Mouse (Mus musculus): Measurements from ENCODE around the gene Arhgef5. TPM values are rescaled to one million over a fixed set of nuclear protein-coding genes. Genes with fewer than 3 reads are reported as not detected.
A peak's percentile ranks its signal among the peaks of the same experiment; 100 is the strongest.
"Not testable (repeated sequence)": the region's sequence is repeated elsewhere in the genome, so short reads cannot be mapped to it uniquely, and the experiment has no call there.

The Arhgef5 gene
- 2.4 and 2.8 TPM in 2 replicates for polyA plus RNA-seq (2012; rRNA removed)

GRCm38 (mm10) chr6:43265363-43266041 is at the start of gene Arhgef5:
Gene Arhgef5 (plus strand): TSS chr6:43265582.
- Histone ChIP-seq H3K4me3 (ENCODE audit: insufficient read depth, low read length) (peak within 1 kb of the TSS; percentile 16), H3K27ac (ENCODE audit: insufficient read depth, low read length) (no peak within 1 kb of the TSS), H3K4me1 (ENCODE audit: control insufficient read depth, insufficient read depth, low read length) (no peaks in the 10 kb centered on the region)
- TF ChIP-seq CTCF (IDR thresholded peaks at IDR 0.05; ENCODE audit: extremely low read depth, insufficient read depth, low read length): no peak
- TF ChIP-seq POLR2A (IDR thresholded peaks at IDR 0.05; ENCODE audit: extremely low read depth, insufficient read depth, low read length): no peak

- not testable (repeated sequence) for H3K27ac ChIP-seq (ENCODE audit: insufficient read depth, low read length); H3K4me1 ChIP-seq (ENCODE audit: control insufficient read depth, insufficient read depth, low read length)
Observed at GRCm38 (mm10) chr6:43231255-43231654, 34.1 kb upstream of the Arhgef5 start, which contains the start of gene Olfr47. Gene Olfr47 (plus strand): TSS chr6:43231529.

GRCm38 (mm10) chr6:43242061-43242460 is 23.3 kb upstream of the Arhgef5 start:
- Histone ChIP-seq H3K4me1 (ENCODE audit: control insufficient read depth, insufficient read depth, low read length) (no peaks in the 10 kb centered on the region), H3K4me3 (ENCODE audit: insufficient read depth, low read length) (no peak overlapping the region), H3K27ac (ENCODE audit: insufficient read depth, low read length) (no peak overlapping the region)
- TF ChIP-seq POLR2A (IDR thresholded peaks at IDR 0.05; ENCODE audit: extremely low read depth, insufficient read depth, low read length) (no peak), CTCF (IDR thresholded peaks at IDR 0.05; ENCODE audit: extremely low read depth, insufficient read depth, low read length) (no peak)

More at GRCm38 (mm10) chr6:43231255-43231654, 34.1 kb upstream of the Arhgef5 start, which contains the start of gene Olfr47:
- not testable (repeated sequence) for H3K4me3 ChIP-seq (ENCODE audit: insufficient read depth, low read length)

DNA sequence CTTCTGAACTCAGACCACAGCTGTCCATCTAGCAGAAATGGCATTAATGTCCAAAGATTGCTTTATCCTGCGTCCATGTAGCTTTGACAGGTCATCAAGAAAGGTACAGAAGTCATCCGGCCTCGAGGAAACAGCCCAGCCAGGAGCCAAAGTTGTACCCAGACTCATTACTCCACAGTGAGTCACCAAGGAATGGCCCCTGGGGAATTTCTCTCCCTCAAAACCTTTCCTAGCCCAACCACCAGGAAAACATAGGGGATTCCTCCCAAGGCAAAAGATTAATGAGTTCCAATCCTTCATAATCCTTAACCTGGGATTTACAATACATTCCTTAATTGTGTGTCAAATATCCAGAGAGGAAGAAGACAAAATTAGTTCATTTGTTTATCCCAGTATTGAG is 18.0 kb upstream of the Arhgef5 start:
- TF ChIP-seq CTCF (IDR thresholded peaks at IDR 0.05; ENCODE audit: extremely low read depth, insufficient read depth, low read length) (no peak), POLR2A (IDR thresholded peaks at IDR 0.05; ENCODE audit: extremely low read depth, insufficient read depth, low read length) (no peak)
- Histone ChIP-seq H3K27ac (ENCODE audit: insufficient read depth, low read length) (no peak overlapping the region), H3K4me3 (ENCODE audit: insufficient read depth, low read length) (no peak overlapping the region), H3K4me1 (ENCODE audit: control insufficient read depth, insufficient read depth, low read length) (no peaks in the 10 kb centered on the region)

DNA sequence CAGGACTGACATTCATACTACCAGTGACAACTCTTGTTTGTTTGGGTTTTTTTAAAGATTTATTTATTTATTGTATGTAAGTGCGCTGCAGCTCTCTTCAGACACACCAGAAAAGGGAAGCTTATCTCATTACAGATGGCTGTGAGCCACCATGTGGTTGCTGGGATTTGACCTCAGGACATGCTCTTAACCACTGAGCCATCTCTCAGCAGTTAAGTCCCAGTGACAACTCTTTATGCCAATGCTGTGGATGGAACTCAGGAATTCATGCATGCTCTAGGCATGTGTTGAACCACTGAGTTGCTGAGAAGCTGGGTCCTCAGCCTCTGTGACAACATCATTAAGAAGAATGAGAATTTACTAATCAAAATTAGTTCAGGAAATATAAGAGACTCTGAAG is 12.4 kb upstream of the Arhgef5 start:
- Histone ChIP-seq H3K27ac (ENCODE audit: insufficient read depth, low read length) (no peak overlapping the region), H3K4me3 (ENCODE audit: insufficient read depth, low read length) (no peak overlapping the region), H3K4me1 (ENCODE audit: control insufficient read depth, insufficient read depth, low read length) (no peaks in the 10 kb centered on the region)
- no peak for TF ChIP-seq CTCF (IDR thresholded peaks at IDR 0.05; ENCODE audit: extremely low read depth, insufficient read depth, low read length)
- TF ChIP-seq POLR2A (IDR thresholded peaks at IDR 0.05; ENCODE audit: extremely low read depth, insufficient read depth, low read length): no peak

GRCm38 (mm10) chr6:43254193-43254926 is 11.0 kb upstream of the Arhgef5 start:
- no peak overlapping the region for H3K4me3 ChIP-seq (ENCODE audit: insufficient read depth, low read length)
- H3K4me1 ChIP-seq (ENCODE audit: control insufficient read depth, insufficient read depth, low read length): no peaks in the 10 kb centered on the region
- TF ChIP-seq CTCF (IDR thresholded peaks at IDR 0.05; ENCODE audit: extremely low read depth, insufficient read depth, low read length) (peak; percentile 26; the same call in 1 of the 2 replicates), POLR2A (IDR thresholded peaks at IDR 0.05; ENCODE audit: extremely low read depth, insufficient read depth, low read length) (no peak)
- no peak overlapping the region for H3K27ac ChIP-seq (ENCODE audit: insufficient read depth, low read length)

GRCm38 (mm10) chr6:43260756-43261155 is 4.6 kb upstream of the Arhgef5 start:
- Histone ChIP-seq H3K4me3 (ENCODE audit: insufficient read depth, low read length) (no peak overlapping the region), H3K27ac (ENCODE audit: insufficient read depth, low read length) (no peak overlapping the region), H3K4me1 (ENCODE audit: control insufficient read depth, insufficient read depth, low read length) (no peaks in the 10 kb centered on the region)
- TF ChIP-seq POLR2A (IDR thresholded peaks at IDR 0.05; ENCODE audit: extremely low read depth, insufficient read depth, low read length) (no peak), CTCF (IDR thresholded peaks at IDR 0.05; ENCODE audit: extremely low read depth, insufficient read depth, low read length) (no peak)

DNA sequence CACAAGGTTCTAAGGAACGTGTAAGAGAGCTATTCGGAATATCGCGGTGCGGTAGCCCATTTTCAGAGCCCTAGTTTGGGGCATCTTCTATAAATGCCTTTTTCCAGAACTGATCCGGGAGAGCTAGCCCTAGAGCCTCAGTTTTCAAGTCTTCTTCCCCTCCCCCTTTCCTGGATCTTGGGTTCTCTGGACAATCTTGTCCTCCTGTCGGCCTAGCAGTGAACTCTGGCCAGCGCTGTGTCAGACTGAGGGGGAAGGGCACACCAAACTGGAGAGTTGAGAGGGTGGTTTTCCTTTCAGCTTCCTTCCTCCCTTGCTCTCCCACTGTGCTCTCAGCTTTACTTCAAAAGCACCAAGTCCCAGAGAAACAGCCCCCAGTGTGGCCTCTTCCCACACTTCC is 974 bp downstream of the Arhgef5 start:
- H3K4me1 ChIP-seq (ENCODE audit: control insufficient read depth, insufficient read depth, low read length): no peaks in the 10 kb centered on the region
- H3K27ac ChIP-seq (ENCODE audit: insufficient read depth, low read length): no peak overlapping the region
- TF ChIP-seq POLR2A (IDR thresholded peaks at IDR 0.05; ENCODE audit: extremely low read depth, insufficient read depth, low read length): no peak
- TF ChIP-seq CTCF (IDR thresholded peaks at IDR 0.05; ENCODE audit: extremely low read depth, insufficient read depth, low read length): no peak
- H3K4me3 ChIP-seq (ENCODE audit: insufficient read depth, low read length): peak overlapping the region; percentile 16

GRCm38 (mm10) chr6:43272597-43272996 is 7.2 kb downstream of the Arhgef5 start:
- Histone ChIP-seq H3K4me3 (ENCODE audit: insufficient read depth, low read length) (no peak overlapping the region), H3K27ac (ENCODE audit: insufficient read depth, low read length) (no peak overlapping the region), H3K4me1 (ENCODE audit: control insufficient read depth, insufficient read depth, low read length) (no peaks in the 10 kb centered on the region)
- TF ChIP-seq POLR2A (IDR thresholded peaks at IDR 0.05; ENCODE audit: extremely low read depth, insufficient read depth, low read length) (no peak), CTCF (IDR thresholded peaks at IDR 0.05; ENCODE audit: extremely low read depth, insufficient read depth, low read length) (no peak)

- Histone ChIP-seq H3K27ac (ENCODE audit: insufficient read depth, low read length) (no peak overlapping the region), H3K4me3 (ENCODE audit: insufficient read depth, low read length) (no peak overlapping the region), H3K4me1 (ENCODE audit: control insufficient read depth, insufficient read depth, low read length) (no peaks in the 10 kb centered on the region)
- TF ChIP-seq CTCF (IDR thresholded peaks at IDR 0.05; ENCODE audit: extremely low read depth, insufficient read depth, low read length): no peak
- no peak for TF ChIP-seq POLR2A (IDR thresholded peaks at IDR 0.05; ENCODE audit: extremely low read depth, insufficient read depth, low read length)
Observed at GRCm38 (mm10) chr6:43274123-43274522, 8.7 kb downstream of the Arhgef5 start.
